Mouse (Mus musculus) limb, embryonic 10.5 days (tissue): ENCODE results near the gene Cldn12. TPM values are rescaled to one million over a fixed set of nuclear protein-coding genes. Genes with fewer than 3 reads are reported as not detected.

Experiments used
- DNase-seq: peaks from one replicate; pipeline ENCODE4 v3.0.0-alpha.2; 2017; ENCODE audit warnings: low spot score
- H3K27ac ChIP-seq: fragments of 300-500 bp; sonication (generic); 2 replicates; pipeline ENCODE4 v1.5.1; 2016; ENCODE audit warnings: mild to moderate bottlenecking
- H3K27me3 ChIP-seq: fragments of 300-500 bp; sonication (generic); 2 replicates; pipeline ENCODE4 v1.6.1; 2016; ENCODE audit warnings: low read depth, mild to moderate bottlenecking; ENCODE audit not compliant: poor library complexity, severe bottlenecking
- H3K36me3 ChIP-seq: fragments of 300-500 bp; sonication (generic); 2 replicates; pipeline ENCODE4 v1.6.1; 2016; ENCODE audit warnings: mild to moderate bottlenecking, moderate library complexity
- H3K4me1 ChIP-seq: fragments of 300-500 bp; sonication (generic); 2 replicates; pipeline ENCODE4 v1.6.1; 2016
- H3K4me3 ChIP-seq: fragments of 300-500 bp; sonication (generic); 2 replicates; pipeline ENCODE4 v1.5.1; 2016; ENCODE audit warnings: mild to moderate bottlenecking, moderate library complexity
- H3K9me3 ChIP-seq: fragments of 300-500 bp; sonication (generic); replicated peaks from 2 replicates; pipeline ENCODE4 v1.6.1; 2016; ENCODE audit warnings: mild to moderate bottlenecking
- WGBS: fragments of 180-500 bp; shearing (Covaris S2); methylation state at CpG from one replicate; pipeline ENCODE4 v1.1.7; 2016; 5-methylcytosine and 5-hydroxymethylcytosine counted together
- polyA plus RNA-seq: library from polyadenylated mRNA; unstranded; fragments of >200 nt; fragmentation: Nextera tagmentation; extraction: Ambion mirVana; gene quantifications from 2 replicates; pipeline ENCODE4 v1.2.1, GENCODE M21; 2016

Cldn12 gene
- polyA plus RNA-seq, 1 experiment from 2014 or later = 25.7 TPM

DNA sequence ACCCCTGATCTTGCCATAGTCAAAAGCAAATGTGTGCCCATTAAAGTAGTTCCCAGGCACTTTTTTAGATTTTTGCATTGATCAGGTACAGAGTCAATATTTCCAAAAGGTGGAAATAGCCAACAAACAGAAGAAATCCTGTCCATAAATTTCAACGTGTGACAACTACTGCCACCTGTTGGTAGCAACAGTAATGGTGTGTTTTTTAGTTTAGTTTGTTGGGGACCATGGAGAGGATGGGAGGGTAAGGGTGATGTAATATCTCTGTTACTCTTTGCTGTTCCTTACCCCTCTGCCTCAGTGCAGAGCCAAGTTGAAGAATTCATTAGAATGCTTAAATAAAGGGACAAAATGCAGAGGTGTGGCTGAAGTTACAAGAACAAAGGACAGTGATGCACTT is 33.1 kb downstream of the Cldn12 start:
- H3K4me3 ChIP-seq = no peak overlapping the region
- H3K36me3 ChIP-seq = no peaks in the 10 kb centered on the region
- DNase-seq = no peak
- no peak overlapping the region for H3K27ac ChIP-seq
- 6% methylated on average over 1 of the region's 1 CpGs for WGBS
- no peaks in the 10 kb centered on the region for H3K9me3 ChIP-seq
- H3K4me1 ChIP-seq = no peaks in the 10 kb centered on the region
- H3K27me3 ChIP-seq = no peaks in the 10 kb centered on the region

- H3K27me3 ChIP-seq = no peaks in the 10 kb centered on the region
- no peaks in the 10 kb centered on the region for H3K9me3 ChIP-seq
- no peaks in the 10 kb centered on the region for H3K36me3 ChIP-seq
- no peak for DNase-seq
- no peak within 1 kb of the TSS for H3K27ac ChIP-seq
- no peak within 1 kb of the TSS for H3K4me3 ChIP-seq
- no peaks in the 10 kb centered on the region for H3K4me1 ChIP-seq
- WGBS = 93% methylated on average over 6 of the region's 6 CpGs
Observed at GRCm38 (mm10) chr5:5479043-5479442, 35.7 kb downstream of the Cldn12 start, which contains the start of gene 1700015F17Rik. 1700015F17Rik (minus strand) TSS chr5:5479143.

DNA sequence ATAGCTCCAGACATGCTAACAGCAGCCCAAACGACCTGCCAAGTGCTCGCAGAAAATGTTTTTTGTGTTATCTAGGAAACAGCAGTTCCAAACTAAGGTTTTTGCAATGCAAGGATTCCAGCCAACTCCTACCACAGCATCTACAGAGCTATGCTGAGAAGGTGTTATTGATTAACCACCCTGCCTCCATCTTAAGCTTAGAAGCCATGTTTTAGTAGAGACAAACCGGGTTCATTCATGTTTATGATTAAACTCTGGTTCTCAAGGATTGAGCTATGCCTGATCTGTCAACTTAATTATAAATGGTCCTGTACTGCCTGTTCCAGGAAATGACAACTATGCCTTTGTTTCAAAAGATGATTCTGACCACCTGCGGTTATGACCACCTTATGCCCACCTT is 38.6 kb downstream of the Cldn12 start:
- H3K4me3 ChIP-seq = no peak overlapping the region
- no peaks in the 10 kb centered on the region for H3K9me3 ChIP-seq
- WGBS = 90% methylated on average over 4 of the region's 4 CpGs
- H3K36me3 ChIP-seq = no peaks in the 10 kb centered on the region
- no peaks in the 10 kb centered on the region for H3K27me3 ChIP-seq
- no peak overlapping the region for H3K27ac ChIP-seq
- no peak for DNase-seq
- no peaks in the 10 kb centered on the region for H3K4me1 ChIP-seq

DNA sequence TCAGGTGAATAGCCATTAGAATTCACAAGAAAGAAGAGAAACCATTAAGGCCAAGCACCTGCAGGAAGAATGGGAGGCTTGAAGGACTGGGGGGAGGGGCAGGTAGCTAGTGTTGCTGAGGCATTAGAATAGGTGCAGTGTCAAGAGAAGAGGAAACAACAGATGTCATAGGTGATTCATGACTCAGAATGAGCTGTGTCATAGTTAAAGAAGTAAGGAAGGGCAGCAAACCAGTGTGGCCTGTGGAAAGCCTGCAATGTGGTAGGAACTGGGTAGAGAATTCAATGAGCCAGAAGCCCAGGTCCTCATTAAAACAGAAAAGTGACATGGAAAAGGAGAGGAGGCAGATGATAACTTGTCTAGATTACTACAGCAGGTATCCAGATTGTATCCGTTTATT is 49.5 kb downstream of the Cldn12 start:
- Histone ChIP-seq H3K9me3 (no peaks in the 10 kb centered on the region), H3K4me3 (no peak overlapping the region), H3K36me3 (no peaks in the 10 kb centered on the region), H3K27me3 (no peaks in the 10 kb centered on the region), H3K4me1 (no peaks in the 10 kb centered on the region), H3K27ac (no peak overlapping the region)
- WGBS = 75% methylated on average over 1 of the region's 1 CpGs
- no peak for DNase-seq

Other genes starting within 250 kb of the Cldn12 start
- gene Cdk14, start 94.6 kb downstream of the Cldn12 start, polyA plus RNA-seq = 11.8 and 16.1 TPM in 2 replicates
- not detected in 2 replicates for gene 1700015F17Rik, start 35.8 kb downstream of the Cldn12 start, polyA plus RNA-seq
- gene Gtpbp10, start 44.6 kb upstream of the Cldn12 start, polyA plus RNA-seq = 39.9 and 40.5 TPM in 2 replicates
- gene Gm8773, start 58.8 kb upstream of the Cldn12 start, polyA plus RNA-seq = 0.11 and 0.19 TPM in 2 replicates
- 1.9 and 2.4 TPM in 2 replicates for gene Cfap69, start 149.3 kb upstream of the Cldn12 start, polyA plus RNA-seq
- gene Steap2, start 179.6 kb upstream of the Cldn12 start, polyA plus RNA-seq = 5.8 and 6.8 TPM in 2 replicates
- 4.7 and 5.8 TPM in 2 replicates for gene Steap1, start 234.4 kb upstream of the Cldn12 start, polyA plus RNA-seq